Mouse (Mus musculus) limb, embryonic 14.5 days (tissue): ENCODE results near the gene Arhgef38. TPM values are rescaled to one million over a fixed set of nuclear protein-coding genes. Genes with fewer than 3 reads are reported as not detected.

Experiments
- ATAC-seq: fragments of 200-750 bp; cut with Nextera tagmentation; 2 replicates; pipeline ENCODE4 v1.8.0; 2017; ENCODE audit warnings: low read depth, moderate number of reproducible peaks, moderate TSS enrichment; ENCODE audit not compliant: low FRiP score
- DNase-seq: peaks from one replicate; pipeline ENCODE4 v3.0.0-alpha.2; 2015; ENCODE audit warnings: low spot score
- H3K27ac ChIP-seq: fragments of 300-500 bp; sonication (generic); replicated peaks from 2 replicates; pipeline ENCODE4 v1.5.1; 2014; ENCODE audit warnings: low read depth, mild to moderate bottlenecking, low read length, moderate library complexity, mixed read lengths
- H3K27me3 ChIP-seq: fragments of 300-500 bp; sonication (generic); 2 replicates; pipeline ENCODE4 v1.6.1; 2014; ENCODE audit warnings: low read length, mixed read lengths; ENCODE audit not compliant: control insufficient read depth, insufficient read depth
- H3K36me3 ChIP-seq: fragments of 300-500 bp; sonication (generic); 2 replicates; pipeline ENCODE4 v1.6.1; 2014; ENCODE audit warnings: mild to moderate bottlenecking, low read length, moderate library complexity, mixed read lengths; ENCODE audit not compliant: control insufficient read depth, insufficient read depth
- H3K4me1 ChIP-seq: fragments of 300-500 bp; sonication (generic); 2 replicates; pipeline ENCODE4 v1.6.1; 2014; ENCODE audit warnings: antibody characterized with exemption, low read length, mixed read lengths; ENCODE audit not compliant: control insufficient read depth, insufficient read depth
- H3K4me2 ChIP-seq: fragments of 300-500 bp; sonication (generic); replicated peaks from 2 replicates; pipeline ENCODE4 v1.6.1; 2014; ENCODE audit warnings: low read depth, mild to moderate bottlenecking, low read length, moderate library complexity; ENCODE audit not compliant: severe bottlenecking
- H3K4me3 ChIP-seq: fragments of 300-500 bp; sonication (generic); replicated peaks from 2 replicates; pipeline ENCODE4 v1.5.1; 2014; ENCODE audit warnings: low read length
- H3K9ac ChIP-seq: fragments of 300-500 bp; sonication (generic); 2 replicates; pipeline ENCODE4 v1.6.1; 2014; ENCODE audit warnings: mild to moderate bottlenecking, low read depth, low read length, moderate library complexity; ENCODE audit not compliant: severe bottlenecking
- H3K9me3 ChIP-seq: fragments of 300-500 bp; sonication (generic); 2 replicates; pipeline ENCODE4 v1.6.1; 2016; ENCODE audit warnings: low read length; ENCODE audit not compliant: control insufficient read depth
- POLR2A ChIP-seq: fragments of 200-500 bp; IDR thresholded peaks from 2 replicates; pipeline ENCODE4 v1.8.0; 2012; ENCODE audit warnings: inconsistent platforms, mild to moderate bottlenecking, moderate library complexity, borderline replicate concordance; ENCODE audit not compliant: insufficient read depth, insufficient read length; ENCODE audit errors: extremely low read depth
- WGBS: fragments of 180-500 bp; shearing (Covaris S2); extraction: QIAGEN DNeasy Blood & Tissue Kit; methylation state at CpG from one replicate; pipeline ENCODE4 v1.1.7; 2014; 5-methylcytosine and 5-hydroxymethylcytosine counted together
- polyA plus RNA-seq, 2 experiments: library from polyadenylated mRNA; depleted of rRNA in 1 of 2; stranded (reverse) in 1 of 2; unstranded in 1 of 2; fragments of >200 nt; fragmentation: Nextera tagmentation in 1 of 2; extraction: Ambion mirVana in 1 of 2; gene quantifications; 2 replicates each; pipeline versions ENCODE4 v1.2.1 to v1.2.3; 2012 to 2014

Gene Arhgef38
- polyA plus RNA-seq (2012; rRNA removed), result 0.01 TPM in 2 replicates
- 0.04 and 0.06 TPM in 2 replicates for polyA plus RNA-seq (2014; fragmentation: Nextera tagmentation; extraction: Ambion mirVana)

- no peak for DNase-seq
- H3K4me3 ChIP-seq, result no peak within 1 kb of the TSS
- no peak within 1 kb of the TSS for H3K9ac ChIP-seq
- no peaks in the 10 kb centered on the region for H3K36me3 ChIP-seq
- H3K27me3 ChIP-seq, result no peaks in the 10 kb centered on the region
- H3K4me2 ChIP-seq, result no peak within 1 kb of the TSS
- no peaks in the 10 kb centered on the region for H3K9me3 ChIP-seq
- WGBS, result 58% methylated on average over 11 of the region's 12 CpGs
- no peak within 1 kb of the TSS for H3K27ac ChIP-seq
- ATAC-seq, result no peak
- no peak for TF ChIP-seq POLR2A
- H3K4me1 ChIP-seq, result no peaks in the 10 kb centered on the region
Measured at GRCm38 (mm10) chr3:133234821-133235295, at the start of gene Arhgef38. Arhgef38 (minus strand) TSS chr3:133234949.

GRCm38 (mm10) chr3:133271887-133272286 lies 37.1 kb upstream of the Arhgef38 start:
- Histone ChIP-seq H3K9me3 (peaks cover 4% of the 10 kb centered on the region; the same call in 1 of the 2 replicates), H3K9ac (no peak overlapping the region), H3K4me2 (no peak overlapping the region), H3K27ac (no peak overlapping the region), H3K27me3 (no peaks in the 10 kb centered on the region), H3K4me1 (no peaks in the 10 kb centered on the region), H3K36me3 (no peaks in the 10 kb centered on the region), H3K4me3 (no peak overlapping the region)
- DNase-seq, result peak; percentile 77
- no peak for ATAC-seq
- no peak for TF ChIP-seq POLR2A
- 22% methylated on average over 3 of the region's 3 CpGs for WGBS

GRCm38 (mm10) chr3:133258860-133259259 lies 24.1 kb upstream of the Arhgef38 start:
- Histone ChIP-seq H3K4me1 (no peaks in the 10 kb centered on the region), H3K9me3 (no peaks in the 10 kb centered on the region), H3K36me3 (no peaks in the 10 kb centered on the region), H3K27me3 (no peaks in the 10 kb centered on the region), H3K4me2 (no peak overlapping the region), H3K27ac (no peak overlapping the region), H3K9ac (no peak overlapping the region), H3K4me3 (no peak overlapping the region)
- no peak for TF ChIP-seq POLR2A
- DNase-seq (no peak), ATAC-seq (no peak)
- WGBS, result 94% methylated on average over 2 of the region's 2 CpGs

GRCm38 (mm10) chr3:133255842-133256241 lies 21.1 kb upstream of the Arhgef38 start:
- no peak overlapping the region for H3K4me3 ChIP-seq
- no peaks in the 10 kb centered on the region for H3K9me3 ChIP-seq
- H3K27me3 ChIP-seq, result no peaks in the 10 kb centered on the region
- no peaks in the 10 kb centered on the region for H3K4me1 ChIP-seq
- TF ChIP-seq POLR2A, result no peak
- H3K4me2 ChIP-seq, result no peak overlapping the region
- H3K36me3 ChIP-seq, result no peaks in the 10 kb centered on the region
- ATAC-seq, result no peak
- DNase-seq, result no peak
- H3K27ac ChIP-seq, result no peak overlapping the region
- WGBS, result 54% methylated on average over 4 of the region's 4 CpGs
- no peak overlapping the region for H3K9ac ChIP-seq

GRCm38 (mm10) chr3:133244027-133244426 lies 9.3 kb upstream of the Arhgef38 start:
- no peak for TF ChIP-seq POLR2A
- Histone ChIP-seq H3K36me3 (no peaks in the 10 kb centered on the region), H3K4me1 (no peaks in the 10 kb centered on the region), H3K4me3 (no peak overlapping the region), H3K9me3 (no peaks in the 10 kb centered on the region), H3K4me2 (no peak overlapping the region), H3K9ac (no peak overlapping the region), H3K27me3 (no peaks in the 10 kb centered on the region), H3K27ac (no peak overlapping the region)
- WGBS, result 75% methylated on average over 9 of the region's 9 CpGs
- ATAC-seq, result no peak
- no peak for DNase-seq

GRCm38 (mm10) chr3:133241916-133242315 lies 7.2 kb upstream of the Arhgef38 start:
- Histone ChIP-seq H3K4me1 (no peaks in the 10 kb centered on the region), H3K9ac (no peak overlapping the region), H3K27me3 (no peaks in the 10 kb centered on the region), H3K9me3 (no peaks in the 10 kb centered on the region), H3K4me3 (no peak overlapping the region), H3K4me2 (no peak overlapping the region), H3K27ac (no peak overlapping the region), H3K36me3 (no peaks in the 10 kb centered on the region)
- WGBS, result 69% methylated on average over 1 of the region's 1 CpGs
- TF ChIP-seq POLR2A, result no peak
- DNase-seq, result no peak
- ATAC-seq, result no peak
